Mouse (Mus musculus) kidney, postnatal 0 days (tissue): Measurements from ENCODE around the gene Hist1h2ab. TPM values are rescaled to one million over a fixed set of nuclear protein-coding genes. Genes with fewer than 3 reads are reported as not detected.

Source experiments
- ATAC-seq: fragments of 200-750 bp; cut with Nextera tagmentation; replicated peaks from 2 replicates; pipeline ENCODE4 v1.8.0; 2017; ENCODE audit warnings: low read depth, moderate number of reproducible peaks, moderate TSS enrichment, moderate library complexity; ENCODE audit not compliant: low FRiP score
- DNase-seq: peaks from one replicate; pipeline ENCODE4 v3.0.0-alpha.2; 2016; ENCODE audit warnings: low spot score
- H3K27ac ChIP-seq: fragments of 300-500 bp; sonication (generic); 2 replicates; pipeline ENCODE4 v1.5.1; 2014; ENCODE audit warnings: mild to moderate bottlenecking
- H3K27me3 ChIP-seq: fragments of 300-500 bp; sonication (generic); 2 replicates; pipeline ENCODE4 v1.6.1; 2014; ENCODE audit warnings: low read length, mixed read lengths; ENCODE audit not compliant: insufficient read depth
- H3K36me3 ChIP-seq: fragments of 300-500 bp; sonication (generic); 2 replicates; pipeline ENCODE4 v1.6.1; 2014; ENCODE audit warnings: low read length, mixed read lengths; ENCODE audit not compliant: insufficient read depth
- H3K4me1 ChIP-seq: fragments of 300-500 bp; sonication (generic); replicated peaks from 2 replicates; pipeline ENCODE4 v1.6.1; 2014; ENCODE audit warnings: antibody characterized with exemption, low read length, mixed read lengths; ENCODE audit not compliant: insufficient read depth
- H3K4me2 ChIP-seq: fragments of 300-500 bp; sonication (generic); 2 replicates; pipeline ENCODE4 v1.6.1; 2014; ENCODE audit warnings: mild to moderate bottlenecking, low read length, moderate library complexity, mixed read lengths
- H3K4me3 ChIP-seq: fragments of 300-500 bp; sonication (generic); replicated peaks from 2 replicates; pipeline ENCODE4 v1.5.1; 2014; ENCODE audit warnings: low read depth, low read length
- H3K9ac ChIP-seq: fragments of 300-500 bp; sonication (generic); 2 replicates; pipeline ENCODE4 v1.6.1; 2014; ENCODE audit warnings: low read depth, low read length
- H3K9me3 ChIP-seq: fragments of 300-500 bp; sonication (generic); replicated peaks from 2 replicates; pipeline ENCODE4 v1.6.1; 2016; ENCODE audit warnings: low read length, inconsistent platforms, mixed read lengths
- CTCF ChIP-seq: IDR thresholded peaks from 2 replicates; pipeline ENCODE4 v1.5.1; 2016; ENCODE audit warnings: antibody characterized with exemption, low read depth, mild to moderate bottlenecking, moderate library complexity
- WGBS: fragments of 180-500 bp; shearing (Covaris S2); extraction: QIAGEN DNeasy Blood & Tissue Kit; methylation state at CpG from one replicate; pipeline ENCODE4 v1.1.7; 2014; 5-methylcytosine and 5-hydroxymethylcytosine counted together
- polyA plus RNA-seq: library from polyadenylated mRNA; unstranded; fragments of >200 nt; fragmentation: Nextera tagmentation; extraction: Ambion mirVana; gene quantifications from 2 replicates; pipeline ENCODE4 v1.2.1, GENCODE M21; 2015

Hist1h2ab gene
- polyA plus RNA-seq, 1 experiment from 2014 or later: 26.6 TPM

GRCm38 (mm10) chr13:23732156-23732804 lies 18.6 kb upstream of the Hist1h2ab start:
- H3K9me3 ChIP-seq: no peaks in the 10 kb centered on the region
- H3K4me3 ChIP-seq: no peak overlapping the region
- no peak overlapping the region for H3K27ac ChIP-seq
- peak; percentile 85 for DNase-seq
- TF ChIP-seq CTCF: peak; percentile 94
- H3K4me1 ChIP-seq: no peaks in the 10 kb centered on the region
- no peak overlapping the region for H3K9ac ChIP-seq
- H3K36me3 ChIP-seq: no peaks in the 10 kb centered on the region
- no peak for ATAC-seq
- WGBS: 21% methylated on average over 8 of the region's 8 CpGs
- no peak overlapping the region for H3K4me2 ChIP-seq
- no peaks in the 10 kb centered on the region for H3K27me3 ChIP-seq

- TF ChIP-seq CTCF: no peak
- no peaks in the 10 kb centered on the region for H3K36me3 ChIP-seq
- 82% methylated on average over 5 of the region's 5 CpGs for WGBS
- H3K9me3 ChIP-seq: no peaks in the 10 kb centered on the region
- H3K4me3 ChIP-seq: no peak overlapping the region
- no peak for ATAC-seq
- no peak overlapping the region for H3K27ac ChIP-seq
- H3K4me2 ChIP-seq: no peak overlapping the region
- H3K9ac ChIP-seq: no peak overlapping the region
- no peaks in the 10 kb centered on the region for H3K27me3 ChIP-seq
- H3K4me1 ChIP-seq: no peaks in the 10 kb centered on the region
- no peak for DNase-seq
These were observed 13.8 kb upstream of the Hist1h2ab start for GRCm38 (mm10) chr13:23737091-23737490.

GRCm38 (mm10) chr13:23738041-23738440 lies 12.9 kb upstream of the Hist1h2ab start:
- Histone ChIP-seq H3K9ac (peak overlapping the region; percentile 92), H3K9me3 (no peaks in the 10 kb centered on the region), H3K27me3 (no peaks in the 10 kb centered on the region), H3K27ac (peak overlapping the region; percentile 99), H3K4me2 (peak overlapping the region; percentile 90), H3K36me3 (no peaks in the 10 kb centered on the region), H3K4me1 (no peaks in the 10 kb centered on the region), H3K4me3 (peak overlapping the region; percentile 68; the same call in 1 of the 2 replicates)
- TF ChIP-seq CTCF: no peak
- no peak for ATAC-seq
- DNase-seq: no peak
- 25% methylated on average over 4 of the region's 4 CpGs for WGBS

- under 1% methylated on average over 29 of the region's 38 CpGs for WGBS
- Histone ChIP-seq H3K4me1 (no peaks in the 10 kb centered on the region), H3K36me3 (no peaks in the 10 kb centered on the region), H3K27ac (peak within 1 kb of the TSS; percentile 99), H3K9me3 (no peaks in the 10 kb centered on the region), H3K9ac (peak within 1 kb of the TSS; percentile 92), H3K4me2 (peak within 1 kb of the TSS; percentile 90), H3K4me3 (peak within 1 kb of the TSS; percentile 68), H3K27me3 (no peaks in the 10 kb centered on the region)
- ATAC-seq: peak; percentile 90
- DNase-seq: peak; percentile 93
- peak; percentile 29; the same call in 1 of the 2 replicates for TF ChIP-seq CTCF
These were observed 12.3 kb upstream of the Hist1h2ab start, which contains the start of gene Hist1h1c for GRCm38 (mm10) chr13:23738677-23739068. Gene Hist1h1c, plus strand, starts transcription at chr13:23738808.

- 0% methylated on average over 39 of the region's 39 CpGs for WGBS
- peak overlapping the region; percentile 92 for H3K9ac ChIP-seq
- H3K4me2 ChIP-seq: peak overlapping the region; percentile 90
- H3K9me3 ChIP-seq: no peaks in the 10 kb centered on the region
- H3K27me3 ChIP-seq: no peaks in the 10 kb centered on the region
- H3K4me1 ChIP-seq: no peaks in the 10 kb centered on the region
- H3K4me3 ChIP-seq: peak overlapping the region; percentile 68
- no peak for TF ChIP-seq CTCF
- peak; percentile 86 for ATAC-seq
- DNase-seq: peak; percentile 99
- H3K27ac ChIP-seq: peak overlapping the region; percentile 99
- no peaks in the 10 kb centered on the region for H3K36me3 ChIP-seq
These were observed 11.6 kb upstream of the Hist1h2ab start for GRCm38 (mm10) chr13:23739069-23739921.

GRCm38 (mm10) chr13:23739922-23740252 lies 11.0 kb upstream of the Hist1h2ab start:
- Histone ChIP-seq H3K4me3 (peak overlapping the region; percentile 68), H3K9ac (peak overlapping the region; percentile 92), H3K36me3 (no peaks in the 10 kb centered on the region), H3K27ac (peak overlapping the region; percentile 99), H3K4me1 (no peaks in the 10 kb centered on the region), H3K27me3 (no peaks in the 10 kb centered on the region), H3K4me2 (peak overlapping the region; percentile 90), H3K9me3 (no peaks in the 10 kb centered on the region)
- no peak for DNase-seq
- WGBS: 1% methylated on average over 14 of the region's 14 CpGs
- TF ChIP-seq CTCF: no peak
- no peak; the same call in 1 of the 2 replicates for ATAC-seq
